ENCODE assay signal across 16 mouse cellular contexts in the genomic region with DNA sequence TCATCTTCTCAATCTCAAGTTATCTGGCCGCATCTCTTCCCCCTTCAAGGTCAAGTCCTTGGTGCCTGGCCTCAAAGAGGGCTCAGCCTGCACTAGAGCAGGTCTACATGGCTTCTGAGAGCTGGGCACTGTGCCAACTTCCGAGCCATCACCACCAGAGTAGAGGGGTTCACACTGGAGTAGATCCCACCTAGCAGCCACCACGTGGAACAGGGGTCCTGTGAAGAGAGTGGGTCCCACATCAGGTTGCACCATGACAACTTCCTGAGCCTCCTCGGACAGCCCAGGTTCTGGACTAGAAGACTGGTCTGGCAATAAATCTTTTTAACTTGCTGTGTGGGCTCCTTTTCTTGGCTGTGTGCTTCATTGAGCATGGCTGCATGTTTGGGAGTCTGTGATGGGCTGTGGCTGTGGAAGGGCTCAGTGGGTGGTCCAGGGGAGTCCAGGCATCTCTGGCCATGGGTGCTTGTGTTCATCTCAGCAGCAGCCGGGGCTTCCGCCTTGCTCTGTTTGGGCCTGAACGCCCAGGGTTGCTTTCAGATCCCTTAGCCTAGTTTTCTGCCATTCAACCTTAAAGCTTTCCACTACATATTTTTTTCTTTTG. TPM values are rescaled to one million over a fixed set of nuclear protein-coding genes. Genes with fewer than 3 reads are reported as not detected.
DNase-seq lines count a peak whose midpoint lies in the region; ATAC-seq and TF ChIP-seq lines count a peak whose summit lies in the region.
"Had no signal": no experiment of that assay in that cellular context is flagged by ENCODE, and none has a peak within 500 bp of the region (broad histone marks: within the 10 kb centered on the region; RNA-seq: fewer than 3 reads in every experiment).

No protein-coding gene starts in this region.

- no peaks in the 10 kb centered on the region for H3K36me3 ChIP-seq in intestine, embryonic 14.5 days (ENCODE audit: control insufficient read depth, insufficient read depth, low read length)
- no peaks in the 10 kb centered on the region for H3K36me3 ChIP-seq in intestine, embryonic 15.5 days
- no peaks in the 10 kb centered on the region for H3K36me3 ChIP-seq in lung, embryonic 14.5 days (ENCODE audit: insufficient read depth)

- WGBS in cerebellum, adult 2 months, result 56% methylated on average over 7 of the region's 7 CpGs
- WGBS in intestine, embryonic 14.5 days, result 42% methylated on average over 7 of the region's 7 CpGs
- WGBS in intestine, embryonic 15.5 days, result 45% methylated on average over 7 of the region's 7 CpGs
- WGBS in lung, embryonic 14.5 days, result 46% methylated on average over 7 of the region's 7 CpGs

- no peaks in the 10 kb centered on the region; the same call in 1 of the 2 replicates for H3K4me1 ChIP-seq in cerebellum, adult 2 months (ENCODE audit: control insufficient read depth, insufficient read depth, low read length)
- 0 out of 2 replicates have a peak, but pooled peaks cover 4% of the 10 kb centered on the region for H3K4me1 ChIP-seq in intestine, embryonic 14.5 days (replicated peaks; ENCODE audit: control insufficient read depth, insufficient read depth, low read length)
- H3K4me1 ChIP-seq in intestine, embryonic 15.5 days (replicated peaks), result 0 out of 2 replicates have a peak, but pooled peaks cover 6% of the 10 kb centered on the region
- H3K4me1 ChIP-seq in lung, embryonic 14.5 days (ENCODE audit: insufficient read depth), result 0 out of 2 replicates have a peak, but pooled peaks cover 3% of the 10 kb centered on the region
- H3K4me1 ChIP-seq: hindbrain, embryonic 12.5 days; midbrain, embryonic 12.5 days had no signal

- H3K27ac ChIP-seq in cerebellum, adult 2 months (ENCODE audit: insufficient read depth, low read length), result no peak overlapping the region
- H3K27ac ChIP-seq in intestine, embryonic 14.5 days (ENCODE audit: low read depth), result no peak overlapping the region
- H3K27ac ChIP-seq in intestine, embryonic 15.5 days, result no peak overlapping the region
- no peak overlapping the region for H3K27ac ChIP-seq in lung, embryonic 14.5 days (ENCODE audit: low read depth)
- H3K27ac ChIP-seq: hindbrain, embryonic 12.5 days; left cerebral cortex, adult 2 months; midbrain, embryonic 12.5 days had no signal

- no peaks in the 10 kb centered on the region for H3K27me3 ChIP-seq in cerebellum, adult 2 months (ENCODE audit: control insufficient read depth, insufficient read depth, low read length)
- no peaks in the 10 kb centered on the region for H3K27me3 ChIP-seq in intestine, embryonic 14.5 days (replicated peaks; ENCODE audit: control insufficient read depth, insufficient read depth, low read length)
- H3K27me3 ChIP-seq in intestine, embryonic 15.5 days (replicated peaks), result no peaks in the 10 kb centered on the region
- no peaks in the 10 kb centered on the region for H3K27me3 ChIP-seq in lung, embryonic 14.5 days (ENCODE audit: insufficient read depth, low read length)
- H3K27me3 ChIP-seq: hindbrain, embryonic 12.5 days; midbrain, embryonic 12.5 days had no signal

- DNase-seq in cerebellum, postnatal 10 days, result peak; percentile 60 to 68
- DNase-seq in cerebellum, adult 2 months, result no peak
- DNase-seq in intestine, embryonic 14.5 days (ENCODE audit: low spot score), result no peak
- DNase-seq in lung, embryonic 14.5 days, result peak; percentile 53
- DNase-seq in lung, postnatal 10 days, result no peak
- peak; percentile 60 to 73 for DNase-seq in kidney, postnatal 4 days
- no peak for DNase-seq in urinary bladder, postnatal 25 days (ENCODE audit: low spot score)
- DNase-seq: embryo, embryonic 11 days; lung, postnatal 36 days had no signal

- H3K9ac ChIP-seq in intestine, embryonic 14.5 days (ENCODE audit: low read length), result no peak overlapping the region
- H3K9ac ChIP-seq in intestine, embryonic 15.5 days, result no peak overlapping the region
- H3K9ac ChIP-seq in lung, embryonic 14.5 days, result no peak overlapping the region
- H3K9ac ChIP-seq: hindbrain, embryonic 12.5 days; midbrain, embryonic 12.5 days had no signal

- ATAC-seq in intestine, embryonic 14.5 days (replicated peaks; ENCODE audit: low FRiP score, low TSS enrichment, low read depth), result 0 out of 2 replicates have a peak, but pooled peaks have one; percentile 26
- no peak for ATAC-seq in intestine, embryonic 15.5 days
- ATAC-seq in lung, embryonic 14.5 days (ENCODE audit: insufficient read depth), result peak; percentile 83
- ATAC-seq: forebrain, embryonic 14.5 days had no signal

- H3K4me3 ChIP-seq in cerebellum, adult 2 months (replicated peaks; ENCODE audit: insufficient read depth, low read depth, low read length), result no peak overlapping the region
- no peak overlapping the region for H3K4me3 ChIP-seq in intestine, embryonic 14.5 days (ENCODE audit: low read depth, low read length)
- H3K4me3 ChIP-seq in intestine, embryonic 15.5 days (replicated peaks), result no peak overlapping the region
- H3K4me3 ChIP-seq in lung, embryonic 14.5 days (ENCODE audit: low read depth, low read length), result no peak overlapping the region
- H3K4me3 ChIP-seq: hindbrain, embryonic 12.5 days; left cerebral cortex, adult 2 months; midbrain, embryonic 12.5 days had no signal

- no peak overlapping the region for H3K4me2 ChIP-seq in intestine, embryonic 14.5 days (ENCODE audit: low read length)
- no peak overlapping the region for H3K4me2 ChIP-seq in intestine, embryonic 15.5 days (replicated peaks)
- H3K4me2 ChIP-seq in lung, embryonic 14.5 days, result no peak overlapping the region
- H3K4me2 ChIP-seq: hindbrain, embryonic 12.5 days; liver, embryonic 11.5 days; midbrain, embryonic 12.5 days had no signal

- TF ChIP-seq CTCF in cerebellum, adult 2 months (IDR thresholded peaks at IDR 0.05; ENCODE audit: borderline replicate concordance, insufficient read depth, low read depth, low read length), result no peak
- TF ChIP-seq CTCF in lung, embryonic 14.5 days (IDR thresholded peaks at IDR 0.05; ENCODE audit: low read depth), result no peak

- H3K9me3 ChIP-seq in intestine, embryonic 14.5 days (ENCODE audit: control insufficient read depth, low read length), result no peaks in the 10 kb centered on the region
- H3K9me3 ChIP-seq in intestine, embryonic 15.5 days, result no peaks in the 10 kb centered on the region
- no peaks in the 10 kb centered on the region for H3K9me3 ChIP-seq in lung, embryonic 14.5 days (ENCODE audit: low read depth, low read length)
- H3K9me3 ChIP-seq: hindbrain, embryonic 12.5 days; midbrain, embryonic 12.5 days had no signal

- no peak for TF ChIP-seq POLR2A in cerebellum, adult 2 months (IDR thresholded peaks at IDR 0.05; ENCODE audit: borderline replicate concordance, insufficient read depth, low read length)

RNA-seq across cellular contexts. Expression of gene Gm2a, which starts 12.8 kb away (rescaled TPM):
- polyA plus RNA-seq in cerebellum, adult 2 months (2012; rRNA removed), result 47.0 and 53.0 TPM in 2 replicates
- polyA plus RNA-seq in intestine, embryonic 14.5 days (2014; fragmentation: Nextera tagmentation; extraction: Ambion mirVana), result 23.1 and 24.9 TPM in 2 replicates
- polyA plus RNA-seq in intestine, embryonic 15.5 days (2015; fragmentation: Nextera tagmentation; extraction: Ambion mirVana), result 19.3 and 20.9 TPM in 2 replicates
- 15.4 and 18.4 TPM in 2 replicates for polyA plus RNA-seq in lung, embryonic 14.5 days (2014; fragmentation: Nextera tagmentation; extraction: Ambion mirVana)

RNA-seq across cellular contexts. Expression of gene Ccdc69, which starts 32.7 kb away (rescaled TPM):
- 5.4 and 6.1 TPM in 2 replicates for polyA plus RNA-seq in cerebellum, adult 2 months (2012; rRNA removed)
- polyA plus RNA-seq in intestine, embryonic 14.5 days (2014; fragmentation: Nextera tagmentation; extraction: Ambion mirVana), result 3.0 and 3.1 TPM in 2 replicates
- polyA plus RNA-seq in intestine, embryonic 15.5 days (2015; fragmentation: Nextera tagmentation; extraction: Ambion mirVana), result 2.0 and 2.6 TPM in 2 replicates
- 1.9 and 2.4 TPM in 2 replicates for polyA plus RNA-seq in lung, embryonic 14.5 days (2014; fragmentation: Nextera tagmentation; extraction: Ambion mirVana)
- polyA plus RNA-seq: midbrain, embryonic 12.5 days had no signal

RNA-seq across cellular contexts. Expression of gene Slc36a3, which starts 40.8 kb away (rescaled TPM):
- polyA plus RNA-seq in cerebellum, adult 2 months (2012; rRNA removed), result not detected in 2 replicates
- not detected in 2 replicates for polyA plus RNA-seq in intestine, embryonic 14.5 days (2014; fragmentation: Nextera tagmentation; extraction: Ambion mirVana)
- polyA plus RNA-seq in intestine, embryonic 15.5 days (2015; fragmentation: Nextera tagmentation; extraction: Ambion mirVana), result not detected in 2 replicates
- polyA plus RNA-seq in lung, embryonic 14.5 days (2014; fragmentation: Nextera tagmentation; extraction: Ambion mirVana), result not detected in 2 replicates
- polyA plus RNA-seq: forebrain, embryonic 14.5 days; heart, embryonic 14.5 days; hindbrain, embryonic 12.5 days; liver, embryonic 11.5 days; midbrain, embryonic 12.5 days had no signal

Comparison
In these comparisons a context has a peak if more than half of its experiments do, and no peak if none do; other contexts are left out.
1. DNase-seq: peak in cerebellum, postnatal 10 days (2 of 2), lung, embryonic 14.5 days (single experiment) and kidney, postnatal 4 days (2 of 2); none in cerebellum, adult 2 months (0 of 2), intestine, embryonic 14.5 days (single experiment), lung, postnatal 10 days (single experiment) and urinary bladder, postnatal 25 days (single experiment).